Mouse (Mus musculus) limb, embryonic 14.5 days (tissue): ENCODE measurements at regions not wholly inside any gene's neighbourhood (a gene's known extent, or its start where the extent isn't known, plus 50 kb on each side); places are given as distances from the start of the nearest gene placed in this dataset.

ENCODE experiments used
- ATAC-seq: fragments of 200-750 bp; cut with Nextera tagmentation; 2 replicates; pipeline ENCODE4 v1.8.0; 2017; ENCODE audit warnings: low read depth, moderate number of reproducible peaks, moderate TSS enrichment; ENCODE audit not compliant: low FRiP score
- DNase-seq: peaks from one replicate; pipeline ENCODE4 v3.0.0-alpha.2; 2015; ENCODE audit warnings: low spot score
- H3K27ac ChIP-seq: fragments of 300-500 bp; sonication (generic); replicated peaks from 2 replicates; pipeline ENCODE4 v1.5.1; 2014; ENCODE audit warnings: low read depth, mild to moderate bottlenecking, low read length, moderate library complexity, mixed read lengths
- H3K27me3 ChIP-seq: fragments of 300-500 bp; sonication (generic); 2 replicates; pipeline ENCODE4 v1.6.1; 2014; ENCODE audit warnings: low read length, mixed read lengths; ENCODE audit not compliant: control insufficient read depth, insufficient read depth
- H3K36me3 ChIP-seq: fragments of 300-500 bp; sonication (generic); 2 replicates; pipeline ENCODE4 v1.6.1; 2014; ENCODE audit warnings: mild to moderate bottlenecking, low read length, moderate library complexity, mixed read lengths; ENCODE audit not compliant: control insufficient read depth, insufficient read depth
- H3K4me1 ChIP-seq: fragments of 300-500 bp; sonication (generic); 2 replicates; pipeline ENCODE4 v1.6.1; 2014; ENCODE audit warnings: antibody characterized with exemption, low read length, mixed read lengths; ENCODE audit not compliant: control insufficient read depth, insufficient read depth
- H3K4me2 ChIP-seq: fragments of 300-500 bp; sonication (generic); replicated peaks from 2 replicates; pipeline ENCODE4 v1.6.1; 2014; ENCODE audit warnings: low read depth, mild to moderate bottlenecking, low read length, moderate library complexity; ENCODE audit not compliant: severe bottlenecking
- H3K4me3 ChIP-seq: fragments of 300-500 bp; sonication (generic); replicated peaks from 2 replicates; pipeline ENCODE4 v1.5.1; 2014; ENCODE audit warnings: low read length
- H3K9ac ChIP-seq: fragments of 300-500 bp; sonication (generic); 2 replicates; pipeline ENCODE4 v1.6.1; 2014; ENCODE audit warnings: mild to moderate bottlenecking, low read depth, low read length, moderate library complexity; ENCODE audit not compliant: severe bottlenecking
- H3K9me3 ChIP-seq: fragments of 300-500 bp; sonication (generic); 2 replicates; pipeline ENCODE4 v1.6.1; 2016; ENCODE audit warnings: low read length; ENCODE audit not compliant: control insufficient read depth
- POLR2A ChIP-seq: fragments of 200-500 bp; IDR thresholded peaks from 2 replicates; pipeline ENCODE4 v1.8.0; 2012; ENCODE audit warnings: inconsistent platforms, mild to moderate bottlenecking, moderate library complexity, borderline replicate concordance; ENCODE audit not compliant: insufficient read depth, insufficient read length; ENCODE audit errors: extremely low read depth
- WGBS: fragments of 180-500 bp; shearing (Covaris S2); extraction: QIAGEN DNeasy Blood & Tissue Kit; methylation state at CpG from one replicate; pipeline ENCODE4 v1.1.7; 2014; 5-methylcytosine and 5-hydroxymethylcytosine counted together

DNA sequence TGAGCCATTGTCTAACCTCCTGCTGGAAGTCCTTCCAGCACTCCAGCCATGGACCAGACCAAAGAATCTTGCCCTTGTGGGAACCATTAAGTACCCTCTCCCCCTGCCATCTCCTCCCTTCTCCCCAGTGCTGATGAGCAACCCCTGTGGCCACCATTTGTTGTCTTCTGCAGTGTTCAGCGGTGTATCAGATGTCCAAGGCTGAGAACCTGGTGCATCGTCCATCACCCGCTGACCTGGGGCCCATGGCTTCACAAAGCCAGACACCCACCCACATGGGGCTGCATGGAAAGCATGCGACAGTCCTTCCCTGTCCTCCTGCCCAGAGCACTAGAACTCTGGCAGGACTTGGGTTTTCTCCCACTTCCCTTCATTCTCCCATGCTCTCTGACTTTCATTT lies 1596.7 kb downstream of the D3Ertd751e start:
- no peak overlapping the region for H3K27ac ChIP-seq
- no peak for TF ChIP-seq POLR2A
- H3K4me2 ChIP-seq: no peak overlapping the region
- H3K9ac ChIP-seq: no peak overlapping the region
- H3K27me3 ChIP-seq: no peaks in the 10 kb centered on the region
- no peak for DNase-seq
- H3K36me3 ChIP-seq: no peaks in the 10 kb centered on the region
- H3K9me3 ChIP-seq: no peaks in the 10 kb centered on the region
- no peak overlapping the region for H3K4me3 ChIP-seq
- H3K4me1 ChIP-seq: no peaks in the 10 kb centered on the region
- no peak for ATAC-seq
- WGBS: 83% methylated on average over 4 of the region's 4 CpGs

DNA sequence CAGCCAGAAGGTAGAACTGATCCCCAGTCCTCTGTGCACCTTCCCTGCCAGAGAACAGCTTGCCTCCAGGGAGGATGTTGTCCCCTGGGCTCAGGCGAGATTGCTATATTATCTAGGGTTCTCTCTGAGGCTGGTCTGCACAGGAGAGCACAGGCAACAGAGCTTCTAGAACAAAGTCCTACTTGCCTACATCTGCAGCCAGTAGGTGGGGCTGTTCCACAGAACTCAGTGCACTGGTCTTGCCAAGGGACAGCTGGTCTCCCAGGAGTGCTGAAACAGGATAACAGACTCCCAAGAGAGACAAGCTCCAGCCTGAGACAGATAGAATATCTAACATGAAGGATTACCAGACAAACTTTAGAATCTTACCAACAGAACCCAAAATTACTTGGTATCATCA lies 1600.5 kb downstream of the D3Ertd751e start:
- H3K4me3 ChIP-seq: no peak overlapping the region
- no peaks in the 10 kb centered on the region for H3K36me3 ChIP-seq
- H3K27me3 ChIP-seq: no peaks in the 10 kb centered on the region
- WGBS: 88% methylated on average over 1 of the region's 1 CpGs
- no peak overlapping the region for H3K9ac ChIP-seq
- no peak for TF ChIP-seq POLR2A
- no peak overlapping the region for H3K27ac ChIP-seq
- H3K4me1 ChIP-seq: no peaks in the 10 kb centered on the region
- ATAC-seq (no peak), DNase-seq (no peak)
- no peaks in the 10 kb centered on the region for H3K9me3 ChIP-seq
- H3K4me2 ChIP-seq: no peak overlapping the region

DNA sequence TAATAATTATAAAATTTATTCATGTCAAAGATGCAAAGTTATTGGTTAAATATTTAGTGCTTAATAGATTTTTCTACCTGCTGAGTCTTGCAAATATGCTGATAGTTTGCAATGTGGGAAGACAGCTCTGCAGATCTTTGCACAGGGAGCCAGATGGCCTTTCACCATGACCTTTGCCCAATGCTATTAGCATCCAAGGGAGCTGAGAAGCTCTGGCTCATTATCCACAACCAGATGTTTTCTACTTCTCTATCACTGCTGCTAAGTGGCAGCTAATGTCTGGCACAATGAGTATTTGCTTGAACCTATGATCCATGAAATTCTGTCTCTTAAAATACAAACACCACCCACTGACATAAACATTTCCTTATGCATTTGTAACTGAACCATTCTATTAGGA lies 1610.4 kb downstream of the D3Ertd751e start:
- H3K4me1 ChIP-seq: no peaks in the 10 kb centered on the region
- no peaks in the 10 kb centered on the region for H3K27me3 ChIP-seq
- no peak overlapping the region for H3K4me2 ChIP-seq
- no peak for DNase-seq
- H3K27ac ChIP-seq: no peak overlapping the region
- no peaks in the 10 kb centered on the region for H3K9me3 ChIP-seq
- H3K9ac ChIP-seq: no peak overlapping the region
- H3K36me3 ChIP-seq: no peaks in the 10 kb centered on the region
- TF ChIP-seq POLR2A: no peak
- no peak for ATAC-seq
- H3K4me3 ChIP-seq: no peak overlapping the region

DNA sequence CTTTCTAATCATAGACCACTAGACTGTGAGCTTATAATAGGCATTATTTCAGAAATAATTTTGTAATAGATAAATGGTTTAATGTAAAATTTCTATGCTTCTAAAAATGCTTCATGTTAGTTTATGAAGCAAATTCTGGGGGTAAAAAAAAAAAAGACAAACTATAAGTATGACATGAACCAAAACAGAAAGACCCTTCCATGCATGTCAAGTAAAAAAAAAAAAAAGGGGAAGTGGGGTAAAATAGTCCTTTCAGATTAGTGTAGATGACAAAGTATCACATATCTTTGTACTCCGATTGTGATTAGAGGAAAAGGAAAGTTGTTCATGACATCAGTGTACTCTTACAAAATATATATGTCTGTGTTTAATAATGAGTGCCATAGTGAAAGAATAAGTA lies 1616.1 kb downstream of the D3Ertd751e start:
- Histone ChIP-seq H3K27ac (no peak overlapping the region), H3K27me3 (no peaks in the 10 kb centered on the region), H3K9me3 (no peaks in the 10 kb centered on the region), H3K4me1 (no peaks in the 10 kb centered on the region), H3K9ac (no peak overlapping the region), H3K4me2 (no peak overlapping the region), H3K36me3 (no peaks in the 10 kb centered on the region), H3K4me3 (no peak overlapping the region)
- DNase-seq (no peak), ATAC-seq (no peak)
- TF ChIP-seq POLR2A: no peak
- 92% methylated on average over 1 of the region's 1 CpGs for WGBS

DNA sequence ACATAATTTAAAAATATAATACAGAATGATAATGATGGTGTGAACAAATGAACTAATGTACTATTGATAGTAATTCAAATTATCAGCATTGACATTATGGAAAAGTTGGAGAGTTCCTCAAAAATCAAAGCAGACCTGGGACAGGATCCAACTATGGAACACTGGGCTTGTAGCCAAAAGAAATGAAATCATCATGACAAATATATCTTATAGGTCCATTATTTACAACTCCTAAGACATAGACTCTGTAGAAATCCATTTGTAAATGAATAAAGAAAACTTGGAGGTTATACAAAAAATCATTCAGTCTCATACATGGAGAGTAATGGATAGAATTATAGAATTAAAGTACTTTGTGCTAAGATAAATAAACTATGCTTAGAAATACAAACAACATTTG lies 1657.5 kb downstream of the D3Ertd751e start:
- Histone ChIP-seq H3K27me3 (no peaks in the 10 kb centered on the region), H3K9me3 (no peaks in the 10 kb centered on the region), H3K4me1 (no peaks in the 10 kb centered on the region), H3K27ac (no peak overlapping the region), H3K36me3 (no peaks in the 10 kb centered on the region), H3K4me2 (no peak overlapping the region), H3K4me3 (no peak overlapping the region), H3K9ac (no peak overlapping the region)
- DNase-seq (peak; percentile 26), ATAC-seq (no peak)
- no peak for TF ChIP-seq POLR2A

DNA sequence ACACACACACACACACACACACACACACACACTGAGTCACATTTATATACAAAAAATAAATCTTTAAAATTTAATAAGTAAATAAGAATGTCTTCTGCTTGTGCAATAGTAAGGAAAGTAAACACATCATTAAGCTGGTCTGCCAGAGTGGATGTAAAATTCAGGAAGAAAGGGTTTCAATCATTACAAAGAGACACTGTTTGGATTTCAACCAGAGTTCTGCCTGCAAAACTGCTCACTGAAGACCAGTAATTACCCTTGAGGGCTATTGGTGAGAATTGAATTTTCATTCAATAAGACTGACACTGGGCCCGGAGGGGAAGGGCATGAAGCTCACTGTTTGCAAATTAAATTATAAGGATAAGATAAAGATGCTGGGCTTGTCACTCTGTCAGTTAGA lies 1682.5 kb downstream of the D3Ertd751e start:
- H3K4me2 ChIP-seq: no peak overlapping the region
- WGBS: 60% methylated on average over 1 of the region's 1 CpGs
- ATAC-seq: no peak

More for the DNA sequence above, 1682.5 kb downstream of the D3Ertd751e start:
- H3K27me3 ChIP-seq: no peaks in the 10 kb centered on the region
- H3K9ac ChIP-seq: no peak overlapping the region
- no peak for DNase-seq
- no peaks in the 10 kb centered on the region for H3K4me1 ChIP-seq
- no peaks in the 10 kb centered on the region for H3K36me3 ChIP-seq
- H3K9me3 ChIP-seq: no peaks in the 10 kb centered on the region
- no peak overlapping the region for H3K27ac ChIP-seq
- no peak for TF ChIP-seq POLR2A
- H3K4me3 ChIP-seq: no peak overlapping the region
